Mouse (Mus musculus) embryonic facial prominence, embryonic 12.5 days (tissue): ENCODE results near the gene Kif21a. TPM values are rescaled to one million over a fixed set of nuclear protein-coding genes. Genes with fewer than 3 reads are reported as not detected.

ENCODE experiments used
- ATAC-seq: fragments of 200-750 bp; cut with Nextera tagmentation; 2 replicates; pipeline ENCODE4 v1.8.0; 2017; ENCODE audit not compliant: insufficient number of reproducible peaks, insufficient read depth, low FRiP score, low TSS enrichment
- H3K27ac ChIP-seq: fragments of 300-500 bp; sonication (generic); 2 replicates; pipeline ENCODE4 v1.5.1; 2016; ENCODE audit warnings: mild to moderate bottlenecking
- H3K27me3 ChIP-seq: fragments of 300-500 bp; sonication (generic); 2 replicates; pipeline ENCODE4 v1.6.1; 2016; ENCODE audit warnings: mild to moderate bottlenecking, moderate library complexity
- H3K36me3 ChIP-seq: fragments of 300-500 bp; sonication (generic); 2 replicates; pipeline ENCODE4 v1.6.1; 2016; ENCODE audit warnings: mild to moderate bottlenecking
- H3K4me1 ChIP-seq: fragments of 300-500 bp; sonication (generic); 2 replicates; pipeline ENCODE4 v1.6.1; 2016
- H3K4me2 ChIP-seq: fragments of 300-500 bp; sonication (generic); replicated peaks from 2 replicates; pipeline ENCODE4 v1.6.1; 2016; ENCODE audit warnings: mild to moderate bottlenecking, moderate library complexity
- H3K4me3 ChIP-seq: fragments of 300-500 bp; sonication (generic); 2 replicates; pipeline ENCODE4 v1.5.1; 2016; ENCODE audit warnings: mild to moderate bottlenecking
- H3K9ac ChIP-seq: fragments of 300-500 bp; sonication (generic); 2 replicates; pipeline ENCODE4 v1.6.1; 2016; ENCODE audit warnings: mild to moderate bottlenecking, moderate library complexity
- H3K9me3 ChIP-seq: fragments of 300-500 bp; sonication (generic); 2 replicates; pipeline ENCODE4 v1.6.1; 2016; ENCODE audit warnings: mild to moderate bottlenecking, moderate library complexity
- WGBS: fragments of 180-500 bp; shearing (Covaris S2); methylation state at CpG from one replicate; pipeline ENCODE4 v1.1.7; 2016; 5-methylcytosine and 5-hydroxymethylcytosine counted together
- polyA plus RNA-seq: library from polyadenylated mRNA; unstranded; fragments of >200 nt; fragmentation: Nextera tagmentation; extraction: Ambion mirVana; gene quantifications from 2 replicates; pipeline ENCODE4 v1.2.1, GENCODE M21; 2016

Gene Kif21a
- polyA plus RNA-seq, 1 experiment from 2014 or later: 9.5 TPM

- Histone ChIP-seq H3K4me3 (no peak overlapping the region), H3K4me2 (peak overlapping the region; percentile 30), H3K4me1 (peaks cover 11% of the 10 kb centered on the region; the same call in 1 of the 2 replicates), H3K9me3 (no peaks in the 10 kb centered on the region), H3K36me3 (no peaks in the 10 kb centered on the region), H3K27me3 (no peaks in the 10 kb centered on the region), H3K27ac (peak overlapping the region; percentile 65; the same call in 1 of the 2 replicates), H3K9ac (no peak overlapping the region)
- 34% methylated on average over 23 of the region's 23 CpGs for WGBS
- peak; percentile 67 for ATAC-seq
Observed at GRCm38 (mm10) chr15:91017261-91018160, 32.2 kb downstream of the Kif21a start.

GRCm38 (mm10) chr15:91016366-91016765, 33.4 kb downstream of the Kif21a start:
- H3K36me3 ChIP-seq: no peaks in the 10 kb centered on the region
- no peaks in the 10 kb centered on the region for H3K9me3 ChIP-seq
- H3K4me2 ChIP-seq: no peak overlapping the region
- 74% methylated on average over 12 of the region's 12 CpGs for WGBS
- ATAC-seq: no peak
- no peak overlapping the region for H3K27ac ChIP-seq
- H3K4me1 ChIP-seq: peaks cover 11% of the 10 kb centered on the region; the same call in 1 of the 2 replicates
- no peak overlapping the region for H3K9ac ChIP-seq
- no peak overlapping the region for H3K4me3 ChIP-seq
- H3K27me3 ChIP-seq: no peaks in the 10 kb centered on the region

- H3K4me2 ChIP-seq: no peak overlapping the region
- ATAC-seq: no peak
- 21% methylated on average over 6 of the region's 6 CpGs for WGBS
Observed at GRCm38 (mm10) chr15:91012793-91013580, 36.8 kb downstream of the Kif21a start.

GRCm38 (mm10) chr15:91010218-91010617, 39.5 kb downstream of the Kif21a start:
- Histone ChIP-seq H3K4me3 (no peak overlapping the region), H3K9ac (no peak overlapping the region), H3K4me1 (peaks cover 11% of the 10 kb centered on the region; the same call in 1 of the 2 replicates), H3K9me3 (no peaks in the 10 kb centered on the region), H3K27ac (no peak overlapping the region), H3K36me3 (no peaks in the 10 kb centered on the region), H3K27me3 (no peaks in the 10 kb centered on the region), H3K4me2 (no peak overlapping the region)
- WGBS: 28% methylated on average over 4 of the region's 4 CpGs
- ATAC-seq: no peak

More at GRCm38 (mm10) chr15:91012793-91013580, 36.8 kb downstream of the Kif21a start:
- H3K27ac ChIP-seq: no peak overlapping the region
- no peaks in the 10 kb centered on the region for H3K27me3 ChIP-seq
- H3K36me3 ChIP-seq: no peaks in the 10 kb centered on the region
- no peak overlapping the region for H3K9ac ChIP-seq
- no peak overlapping the region for H3K4me3 ChIP-seq
- H3K9me3 ChIP-seq: no peaks in the 10 kb centered on the region
- peaks cover 19% of the 10 kb centered on the region for H3K4me1 ChIP-seq

GRCm38 (mm10) chr15:91007123-91007830, 42.5 kb downstream of the Kif21a start:
- WGBS: 91% methylated on average over 13 of the region's 13 CpGs
- no peaks in the 10 kb centered on the region for H3K9me3 ChIP-seq
- no peak overlapping the region for H3K4me2 ChIP-seq
- peaks cover 11% of the 10 kb centered on the region; the same call in 1 of the 2 replicates for H3K4me1 ChIP-seq
- H3K9ac ChIP-seq: no peak overlapping the region
- H3K27ac ChIP-seq: no peak overlapping the region
- no peak overlapping the region for H3K4me3 ChIP-seq
- H3K36me3 ChIP-seq: no peaks in the 10 kb centered on the region
- ATAC-seq: no peak
- no peaks in the 10 kb centered on the region for H3K27me3 ChIP-seq

GRCm38 (mm10) chr15:91004726-91005125, 45.0 kb downstream of the Kif21a start:
- no peak overlapping the region for H3K4me3 ChIP-seq
- no peaks in the 10 kb centered on the region for H3K4me1 ChIP-seq
- no peak for ATAC-seq
- H3K27me3 ChIP-seq: no peaks in the 10 kb centered on the region
- H3K27ac ChIP-seq: no peak overlapping the region
- H3K9ac ChIP-seq: no peak overlapping the region
- H3K36me3 ChIP-seq: no peaks in the 10 kb centered on the region
- WGBS: 91% methylated on average over 7 of the region's 7 CpGs
- no peak overlapping the region for H3K4me2 ChIP-seq
- H3K9me3 ChIP-seq: no peaks in the 10 kb centered on the region

- 81% methylated on average over 10 of the region's 10 CpGs for WGBS
- Histone ChIP-seq H3K36me3 (no peaks in the 10 kb centered on the region), H3K9me3 (no peaks in the 10 kb centered on the region), H3K4me2 (no peak overlapping the region), H3K4me3 (no peak overlapping the region), H3K4me1 (no peaks in the 10 kb centered on the region), H3K27ac (no peak overlapping the region), H3K9ac (no peak overlapping the region), H3K27me3 (no peaks in the 10 kb centered on the region)
- ATAC-seq: no peak
Observed at GRCm38 (mm10) chr15:91001037-91001616, 48.6 kb downstream of the Kif21a start.

- Histone ChIP-seq H3K36me3 (no peaks in the 10 kb centered on the region), H3K27me3 (no peaks in the 10 kb centered on the region), H3K9ac (no peak overlapping the region), H3K4me3 (no peak overlapping the region), H3K9me3 (no peaks in the 10 kb centered on the region), H3K4me1 (no peaks in the 10 kb centered on the region), H3K27ac (no peak overlapping the region), H3K4me2 (no peak overlapping the region)
- ATAC-seq: no peak
- WGBS: 79% methylated on average over 21 of the region's 21 CpGs
Observed at GRCm38 (mm10) chr15:91000280-91001036, 49.3 kb downstream of the Kif21a start.

GRCm38 (mm10) chr15:90992871-90993270, 56.9 kb downstream of the Kif21a start:
- Histone ChIP-seq H3K9me3 (no peaks in the 10 kb centered on the region), H3K4me3 (no peak overlapping the region), H3K4me1 (0 out of 2 replicates have a peak, but pooled peaks cover 3% of the 10 kb centered on the region), H3K9ac (no peak overlapping the region), H3K27me3 (no peaks in the 10 kb centered on the region), H3K27ac (no peak overlapping the region), H3K36me3 (no peaks in the 10 kb centered on the region), H3K4me2 (no peak overlapping the region)
- ATAC-seq: no peak
- 67% methylated on average over 2 of the region's 2 CpGs for WGBS

GRCm38 (mm10) chr15:90992388-90992787, 57.4 kb downstream of the Kif21a start:
- Histone ChIP-seq H3K9me3 (no peaks in the 10 kb centered on the region), H3K4me2 (no peak overlapping the region), H3K36me3 (no peaks in the 10 kb centered on the region), H3K27ac (no peak overlapping the region), H3K27me3 (no peaks in the 10 kb centered on the region), H3K4me1 (0 out of 2 replicates have a peak, but pooled peaks cover 3% of the 10 kb centered on the region), H3K9ac (no peak overlapping the region), H3K4me3 (no peak overlapping the region)
- WGBS: 76% methylated on average over 14 of the region's 14 CpGs
- ATAC-seq: no peak
